Mouse (Mus musculus) midbrain, postnatal 0 days (tissue): ENCODE measurements around the gene Hck. TPM values are rescaled to one million over a fixed set of nuclear protein-coding genes. Genes with fewer than 3 reads are reported as not detected.

ENCODE experiments used
- ATAC-seq: fragments of 200-750 bp; cut with Nextera tagmentation; 2 replicates; pipeline ENCODE4 v1.8.0; 2017; ENCODE audit warnings: moderate number of reproducible peaks, mild to moderate bottlenecking, moderate TSS enrichment, moderate library complexity; ENCODE audit not compliant: low FRiP score
- DNase-seq: peaks from one replicate; pipeline ENCODE4 v3.0.0-alpha.2; 2015; ENCODE audit warnings: low spot score
- H3K27ac ChIP-seq: fragments of 300-500 bp; sonication (generic); 2 replicates; pipeline ENCODE4 v1.5.1; 2014; ENCODE audit warnings: low read depth, mild to moderate bottlenecking, low read length, mixed read lengths
- H3K27me3 ChIP-seq: fragments of 300-500 bp; sonication (generic); 2 replicates; pipeline ENCODE4 v1.6.1; 2014; ENCODE audit warnings: low read length, control low read depth, mixed read lengths; ENCODE audit not compliant: insufficient read depth
- H3K36me3 ChIP-seq: fragments of 300-500 bp; sonication (generic); 2 replicates; pipeline ENCODE4 v1.6.1; 2014; ENCODE audit warnings: low read length, control low read depth, mixed read lengths; ENCODE audit not compliant: insufficient read depth
- H3K4me1 ChIP-seq: fragments of 300-500 bp; sonication (generic); 2 replicates; pipeline ENCODE4 v1.6.1; 2014; ENCODE audit warnings: mild to moderate bottlenecking, control low read depth, antibody characterized with exemption, low read length, mixed read lengths; ENCODE audit not compliant: insufficient read depth
- H3K4me2 ChIP-seq: fragments of 300-500 bp; sonication (generic); 2 replicates; pipeline ENCODE4 v1.6.1; 2014; ENCODE audit warnings: low read depth, mild to moderate bottlenecking, low read length, mixed read lengths; ENCODE audit not compliant: poor library complexity, severe bottlenecking
- H3K4me3 ChIP-seq: fragments of 300-500 bp; sonication (generic); 2 replicates; pipeline ENCODE4 v1.5.1; 2014; ENCODE audit warnings: low read depth, mild to moderate bottlenecking, low read length, moderate library complexity
- H3K9ac ChIP-seq: fragments of 300-500 bp; sonication (generic); replicated peaks from 2 replicates; pipeline ENCODE4 v1.6.1; 2014; ENCODE audit warnings: mild to moderate bottlenecking, low read length, moderate library complexity, mixed read lengths; ENCODE audit not compliant: poor library complexity, severe bottlenecking
- H3K9me3 ChIP-seq: fragments of 300-500 bp; sonication (generic); 2 replicates; pipeline ENCODE4 v1.6.1; 2016; ENCODE audit warnings: low read length, control low read depth
- CTCF ChIP-seq: IDR thresholded peaks from 2 replicates; pipeline ENCODE4 v1.5.1; 2016; ENCODE audit warnings: antibody characterized with exemption, mild to moderate bottlenecking
- WGBS: fragments of 180-500 bp; shearing (Covaris S2); extraction: QIAGEN DNeasy Blood & Tissue Kit; methylation state at CpG from one replicate; pipeline ENCODE4 v1.1.7; 2014; 5-methylcytosine and 5-hydroxymethylcytosine counted together
- polyA plus RNA-seq: library from polyadenylated mRNA; unstranded; fragments of >200 nt; fragmentation: Nextera tagmentation; extraction: Ambion mirVana; gene quantifications from 2 replicates; pipeline ENCODE4 v1.2.1, GENCODE M21; 2015
- total RNA-seq: library from RNA; depleted of rRNA; stranded (reverse); fragments of >200 nt; gene quantifications from 2 replicates; pipeline ENCODE4 v1.2.3, GENCODE M21; 2014

Gene Hck
- total and polyA plus RNA-seq, 2 experiments from 2014 or later: 8.7 to 11.7 TPM

- Histone ChIP-seq H3K4me1 (no peaks in the 10 kb centered on the region), H3K4me3 (no peak overlapping the region), H3K27ac (no peak overlapping the region), H3K9me3 (no peaks in the 10 kb centered on the region), H3K4me2 (no peak overlapping the region), H3K27me3 (no peaks in the 10 kb centered on the region), H3K36me3 (no peaks in the 10 kb centered on the region), H3K9ac (no peak overlapping the region)
- 71% methylated on average over 8 of the region's 8 CpGs for WGBS
- ATAC-seq (no peak), DNase-seq (no peak)
- no peak for TF ChIP-seq CTCF
Observed at GRCm38 (mm10) chr2:153121821-153122615, 13.8 kb downstream of the Hck start.

- Histone ChIP-seq H3K27me3 (no peaks in the 10 kb centered on the region), H3K9ac (no peak overlapping the region), H3K4me3 (no peak overlapping the region), H3K4me2 (no peak overlapping the region), H3K36me3 (no peaks in the 10 kb centered on the region), H3K4me1 (no peaks in the 10 kb centered on the region), H3K27ac (no peak overlapping the region), H3K9me3 (no peaks in the 10 kb centered on the region)
- DNase-seq (no peak), ATAC-seq (no peak)
- WGBS: 94% methylated on average over 7 of the region's 7 CpGs
- TF ChIP-seq CTCF: no peak
Observed at GRCm38 (mm10) chr2:153122701-153123100, 14.4 kb downstream of the Hck start.

GRCm38 (mm10) chr2:153125875-153126274, 17.6 kb downstream of the Hck start:
- TF ChIP-seq CTCF: no peak
- DNase-seq (no peak), ATAC-seq (no peak)
- no peaks in the 10 kb centered on the region for H3K36me3 ChIP-seq
- H3K27me3 ChIP-seq: no peaks in the 10 kb centered on the region
- H3K9ac ChIP-seq: no peak overlapping the region
- no peak overlapping the region for H3K4me2 ChIP-seq
- no peak overlapping the region for H3K27ac ChIP-seq
- H3K9me3 ChIP-seq: no peaks in the 10 kb centered on the region
- no peak overlapping the region for H3K4me3 ChIP-seq
- WGBS: 55% methylated on average over 5 of the region's 5 CpGs
- H3K4me1 ChIP-seq: no peaks in the 10 kb centered on the region

GRCm38 (mm10) chr2:153131019-153131418, 22.8 kb downstream of the Hck start:
- Histone ChIP-seq H3K4me2 (no peak overlapping the region), H3K9ac (no peak overlapping the region), H3K4me1 (no peaks in the 10 kb centered on the region), H3K9me3 (no peaks in the 10 kb centered on the region), H3K27me3 (no peaks in the 10 kb centered on the region), H3K27ac (no peak overlapping the region), H3K36me3 (no peaks in the 10 kb centered on the region), H3K4me3 (no peak overlapping the region)
- TF ChIP-seq CTCF: peak; percentile 55
- ATAC-seq (no peak), DNase-seq (no peak)
- 16% methylated on average over 6 of the region's 6 CpGs for WGBS

- DNase-seq (no peak), ATAC-seq (no peak)
- WGBS: 40% methylated on average over 5 of the region's 5 CpGs
- Histone ChIP-seq H3K36me3 (no peaks in the 10 kb centered on the region), H3K9me3 (no peaks in the 10 kb centered on the region), H3K9ac (no peak overlapping the region), H3K27me3 (no peaks in the 10 kb centered on the region), H3K4me2 (no peak overlapping the region), H3K27ac (no peak overlapping the region), H3K4me1 (no peaks in the 10 kb centered on the region), H3K4me3 (no peak overlapping the region)
- peak; percentile 40; the same call in 1 of the 2 replicates for TF ChIP-seq CTCF
Observed at GRCm38 (mm10) chr2:153134237-153134636, 26.0 kb downstream of the Hck start.

GRCm38 (mm10) chr2:153136211-153136610, 27.9 kb downstream of the Hck start:
- Histone ChIP-seq H3K4me1 (no peaks in the 10 kb centered on the region), H3K4me2 (no peak overlapping the region), H3K36me3 (no peaks in the 10 kb centered on the region), H3K4me3 (no peak overlapping the region), H3K9ac (no peak overlapping the region), H3K27ac (no peak overlapping the region), H3K27me3 (no peaks in the 10 kb centered on the region), H3K9me3 (no peaks in the 10 kb centered on the region)
- ATAC-seq (no peak), DNase-seq (no peak)
- TF ChIP-seq CTCF: no peak
- 63% methylated on average over 4 of the region's 4 CpGs for WGBS
